Mouse (Mus musculus) limb, embryonic 12.5 days (tissue): ENCODE data around the gene Nebl. TPM values are rescaled to one million over a fixed set of nuclear protein-coding genes. Genes with fewer than 3 reads are reported as not detected.

Experiments used
- ATAC-seq: fragments of 200-750 bp; cut with Nextera tagmentation; 2 replicates; pipeline ENCODE4 v1.8.0; 2017; ENCODE audit warnings: low read depth, moderate TSS enrichment; ENCODE audit not compliant: insufficient number of reproducible peaks, insufficient read depth, low FRiP score, low TSS enrichment
- H3K27ac ChIP-seq: fragments of 300-500 bp; sonication (generic); 2 replicates; pipeline ENCODE4 v1.5.1; 2016; ENCODE audit warnings: mild to moderate bottlenecking, moderate library complexity
- H3K27me3 ChIP-seq: fragments of 300-500 bp; sonication (generic); 2 replicates; pipeline ENCODE4 v1.6.1; 2016; ENCODE audit warnings: mild to moderate bottlenecking, moderate library complexity
- H3K36me3 ChIP-seq: fragments of 300-500 bp; sonication (generic); 2 replicates; pipeline ENCODE4 v1.6.1; 2016; ENCODE audit warnings: mild to moderate bottlenecking, moderate library complexity
- H3K4me1 ChIP-seq: fragments of 300-500 bp; sonication (generic); replicated peaks from 2 replicates; pipeline ENCODE4 v1.6.1; 2016
- H3K4me2 ChIP-seq: fragments of 300-500 bp; sonication (generic); 2 replicates; pipeline ENCODE4 v1.6.1; 2016; ENCODE audit warnings: mild to moderate bottlenecking, moderate library complexity
- H3K4me3 ChIP-seq: fragments of 300-500 bp; sonication (generic); replicated peaks from 2 replicates; pipeline ENCODE4 v1.5.1; 2016; ENCODE audit warnings: mild to moderate bottlenecking
- H3K9ac ChIP-seq: fragments of 300-500 bp; sonication (generic); replicated peaks from 2 replicates; pipeline ENCODE4 v1.6.1; 2016; ENCODE audit warnings: mild to moderate bottlenecking, moderate library complexity
- H3K9me3 ChIP-seq: fragments of 300-500 bp; sonication (generic); 2 replicates; pipeline ENCODE4 v1.6.1; 2016; ENCODE audit warnings: mild to moderate bottlenecking, moderate library complexity
- WGBS: fragments of 180-500 bp; shearing (Covaris S2); methylation state at CpG from one replicate; pipeline ENCODE4 v1.1.7; 2016; 5-methylcytosine and 5-hydroxymethylcytosine counted together
- polyA plus RNA-seq: library from polyadenylated mRNA; unstranded; fragments of >200 nt; fragmentation: Nextera tagmentation; extraction: Ambion mirVana; gene quantifications from 2 replicates; pipeline ENCODE4 v1.2.1, GENCODE M21; 2016

Nebl gene
- polyA plus RNA-seq, 1 experiment from 2014 or later: 10.4 TPM

- Histone ChIP-seq H3K4me1 (peaks cover 6% of the 10 kb centered on the region; the same call in 1 of the 2 replicates), H3K4me3 (no peak overlapping the region), H3K27me3 (no peaks in the 10 kb centered on the region), H3K9ac (no peak overlapping the region), H3K4me2 (no peak overlapping the region), H3K27ac (no peak overlapping the region), H3K9me3 (no peaks in the 10 kb centered on the region), H3K36me3 (no peaks in the 10 kb centered on the region)
- 85% methylated on average over 2 of the region's 2 CpGs for WGBS
- ATAC-seq: no peak
These were observed 21.2 kb downstream of the Nebl start for GRCm38 (mm10) chr2:17710083-17710482.

- Histone ChIP-seq H3K4me3 (no peak overlapping the region), H3K9me3 (no peaks in the 10 kb centered on the region), H3K4me2 (no peak overlapping the region), H3K27ac (no peak overlapping the region), H3K27me3 (no peaks in the 10 kb centered on the region), H3K4me1 (peaks cover 13% of the 10 kb centered on the region), H3K9ac (no peak overlapping the region), H3K36me3 (no peaks in the 10 kb centered on the region)
- ATAC-seq: no peak
- WGBS: 37% methylated on average over 5 of the region's 5 CpGs
These were observed 25.3 kb downstream of the Nebl start for GRCm38 (mm10) chr2:17705964-17706363.

GRCm38 (mm10) chr2:17705426-17705825, 25.8 kb downstream of the Nebl start:
- no peaks in the 10 kb centered on the region for H3K36me3 ChIP-seq
- 50% methylated on average over 3 of the region's 3 CpGs for WGBS
- no peak overlapping the region for H3K9ac ChIP-seq
- H3K27ac ChIP-seq: no peak overlapping the region
- no peak overlapping the region for H3K4me2 ChIP-seq
- peaks cover 13% of the 10 kb centered on the region for H3K4me1 ChIP-seq
- no peak; the same call in 1 of the 2 replicates for ATAC-seq
- no peak overlapping the region for H3K4me3 ChIP-seq
- no peaks in the 10 kb centered on the region for H3K27me3 ChIP-seq
- no peaks in the 10 kb centered on the region for H3K9me3 ChIP-seq

GRCm38 (mm10) chr2:17703170-17703512, 28.1 kb downstream of the Nebl start:
- H3K27ac ChIP-seq: no peak overlapping the region
- no peaks in the 10 kb centered on the region for H3K9me3 ChIP-seq
- no peaks in the 10 kb centered on the region for H3K36me3 ChIP-seq
- no peak overlapping the region for H3K9ac ChIP-seq
- WGBS: 81% methylated on average over 2 of the region's 2 CpGs
- no peak overlapping the region for H3K4me3 ChIP-seq
- H3K4me2 ChIP-seq: no peak overlapping the region
- peaks cover 13% of the 10 kb centered on the region for H3K4me1 ChIP-seq
- no peaks in the 10 kb centered on the region for H3K27me3 ChIP-seq
- ATAC-seq: 0 out of 2 replicates have a peak, but pooled peaks have one; percentile 33

GRCm38 (mm10) chr2:17702481-17703169, 28.6 kb downstream of the Nebl start:
- no peak overlapping the region for H3K4me2 ChIP-seq
- H3K4me3 ChIP-seq: no peak overlapping the region
- H3K27me3 ChIP-seq: no peaks in the 10 kb centered on the region
- H3K36me3 ChIP-seq: no peaks in the 10 kb centered on the region
- H3K4me1 ChIP-seq: peaks cover 13% of the 10 kb centered on the region
- 55% methylated on average over 7 of the region's 7 CpGs for WGBS
- H3K27ac ChIP-seq: no peak overlapping the region
- H3K9ac ChIP-seq: no peak overlapping the region
- ATAC-seq: 0 out of 2 replicates have a peak, but pooled peaks have one; percentile 18
- H3K9me3 ChIP-seq: no peaks in the 10 kb centered on the region

GRCm38 (mm10) chr2:17698161-17699087, 32.8 kb downstream of the Nebl start:
- ATAC-seq: no peak
- H3K4me1 ChIP-seq: peaks cover 9% of the 10 kb centered on the region
- 69% methylated on average over 4 of the region's 4 CpGs for WGBS

GRCm38 (mm10) chr2:17692926-17693325, 38.3 kb downstream of the Nebl start:
- Histone ChIP-seq H3K9ac (no peak overlapping the region), H3K9me3 (no peaks in the 10 kb centered on the region), H3K4me1 (no peaks in the 10 kb centered on the region; the same call in none of the 2 replicates), H3K27me3 (no peaks in the 10 kb centered on the region), H3K27ac (no peak overlapping the region), H3K4me3 (no peak overlapping the region), H3K4me2 (no peak overlapping the region), H3K36me3 (no peaks in the 10 kb centered on the region)
- 92% methylated on average over 2 of the region's 2 CpGs for WGBS
- ATAC-seq: no peak

More at GRCm38 (mm10) chr2:17698161-17699087, 32.8 kb downstream of the Nebl start:
- Histone ChIP-seq H3K4me3 (no peak overlapping the region), H3K27ac (no peak overlapping the region), H3K36me3 (no peaks in the 10 kb centered on the region), H3K4me2 (no peak overlapping the region), H3K9ac (no peak overlapping the region), H3K9me3 (no peaks in the 10 kb centered on the region), H3K27me3 (no peaks in the 10 kb centered on the region)

- no peak for ATAC-seq
These were observed 41.0 kb downstream of the Nebl start for GRCm38 (mm10) chr2:17690264-17690663.

GRCm38 (mm10) chr2:17687141-17687540, 44.1 kb downstream of the Nebl start:
- Histone ChIP-seq H3K4me2 (no peak overlapping the region), H3K9ac (no peak overlapping the region), H3K9me3 (no peaks in the 10 kb centered on the region), H3K27ac (no peak overlapping the region), H3K4me3 (no peak overlapping the region), H3K36me3 (no peaks in the 10 kb centered on the region), H3K27me3 (no peaks in the 10 kb centered on the region), H3K4me1 (0 out of 2 replicates have a peak, but pooled peaks cover 3% of the 10 kb centered on the region)
- no peak for ATAC-seq
- WGBS: 79% methylated on average over 6 of the region's 6 CpGs

More at GRCm38 (mm10) chr2:17690264-17690663, 41.0 kb downstream of the Nebl start:
- no peak overlapping the region for H3K27ac ChIP-seq
- no peak overlapping the region for H3K9ac ChIP-seq
- H3K4me2 ChIP-seq: no peak overlapping the region
- no peaks in the 10 kb centered on the region for H3K9me3 ChIP-seq
- H3K27me3 ChIP-seq: no peaks in the 10 kb centered on the region
- no peaks in the 10 kb centered on the region for H3K36me3 ChIP-seq
- no peak overlapping the region for H3K4me3 ChIP-seq
- WGBS: 69% methylated on average over 5 of the region's 5 CpGs
- no peaks in the 10 kb centered on the region; the same call in 1 of the 2 replicates for H3K4me1 ChIP-seq

- no peak overlapping the region for H3K4me3 ChIP-seq
- H3K36me3 ChIP-seq: no peaks in the 10 kb centered on the region
- 69% methylated on average over 4 of the region's 4 CpGs for WGBS
- ATAC-seq: no peak
- no peak overlapping the region for H3K4me2 ChIP-seq
- H3K9ac ChIP-seq: no peak overlapping the region
- 0 out of 2 replicates have a peak, but pooled peaks cover 3% of the 10 kb centered on the region for H3K4me1 ChIP-seq
- no peaks in the 10 kb centered on the region for H3K9me3 ChIP-seq
- H3K27me3 ChIP-seq: 0 out of 2 replicates have a peak, but pooled peaks cover 3% of the 10 kb centered on the region
- 0 out of 2 replicates have a peak overlapping the region, but pooled peaks have one; percentile 29 for H3K27ac ChIP-seq
These were observed 47.8 kb downstream of the Nebl start for GRCm38 (mm10) chr2:17683326-17684040.

- Histone ChIP-seq H3K4me1 (no peaks in the 10 kb centered on the region), H3K27ac (no peak overlapping the region), H3K9ac (no peak overlapping the region), H3K9me3 (no peaks in the 10 kb centered on the region), H3K4me2 (no peak overlapping the region), H3K36me3 (no peaks in the 10 kb centered on the region), H3K27me3 (no peaks in the 10 kb centered on the region), H3K4me3 (no peak overlapping the region)
- ATAC-seq: no peak
- 91% methylated on average over 10 of the region's 10 CpGs for WGBS
These were observed 59.1 kb downstream of the Nebl start for GRCm38 (mm10) chr2:17672156-17672555.
